Mouse (Mus musculus) neural tube, embryonic 15.5 days (tissue): ENCODE results near the gene Gm10447. TPM values are rescaled to one million over a fixed set of nuclear protein-coding genes. Genes with fewer than 3 reads are reported as not detected.

Experiments
- ATAC-seq: fragments of 200-750 bp; cut with Nextera tagmentation; 2 replicates; pipeline ENCODE4 v1.8.0; 2017; ENCODE audit warnings: mild to moderate bottlenecking, moderate TSS enrichment, moderate library complexity; ENCODE audit not compliant: low FRiP score
- H3K27ac ChIP-seq: fragments of 300-500 bp; sonication (generic); replicated peaks from 2 replicates; pipeline ENCODE4 v1.5.1; 2015; ENCODE audit warnings: mild to moderate bottlenecking, inconsistent platforms
- H3K27me3 ChIP-seq: fragments of 300-500 bp; sonication (generic); replicated peaks from 2 replicates; pipeline ENCODE4 v1.6.1; 2015; ENCODE audit warnings: inconsistent platforms
- H3K36me3 ChIP-seq: fragments of 300-500 bp; sonication (generic); 2 replicates; pipeline ENCODE4 v1.6.1; 2015; ENCODE audit warnings: inconsistent platforms
- H3K4me1 ChIP-seq: fragments of 300-500 bp; sonication (generic); 2 replicates; pipeline ENCODE4 v1.6.1; 2015; ENCODE audit warnings: inconsistent platforms
- H3K4me2 ChIP-seq: fragments of 300-500 bp; sonication (generic); 2 replicates; pipeline ENCODE4 v1.6.1; 2015; ENCODE audit warnings: inconsistent platforms, mild to moderate bottlenecking, moderate library complexity
- H3K4me3 ChIP-seq: fragments of 300-500 bp; sonication (generic); replicated peaks from 2 replicates; pipeline ENCODE4 v1.5.1; 2015; ENCODE audit warnings: mild to moderate bottlenecking, inconsistent platforms
- H3K9ac ChIP-seq: fragments of 300-500 bp; sonication (generic); replicated peaks from 2 replicates; pipeline ENCODE4 v1.6.1; 2015; ENCODE audit warnings: mild to moderate bottlenecking, inconsistent platforms
- H3K9me3 ChIP-seq: fragments of 300-500 bp; sonication (generic); replicated peaks from 2 replicates; pipeline ENCODE4 v1.6.1; 2016; ENCODE audit warnings: inconsistent platforms
- WGBS: fragments of 180-500 bp; shearing (Covaris S2); methylation state at CpG from one replicate; pipeline ENCODE4 v1.1.7; 2015; ENCODE audit warnings: mixed read lengths; 5-methylcytosine and 5-hydroxymethylcytosine counted together
- polyA plus RNA-seq: library from polyadenylated mRNA; unstranded; fragments of >200 nt; fragmentation: Nextera tagmentation; extraction: Ambion mirVana; gene quantifications from 2 replicates; pipeline ENCODE4 v1.2.1, GENCODE M21; 2015

Gm10447 gene
- polyA plus RNA-seq: 0.13 TPM in 1 of 2 replicates, not detected in the other

DNA sequence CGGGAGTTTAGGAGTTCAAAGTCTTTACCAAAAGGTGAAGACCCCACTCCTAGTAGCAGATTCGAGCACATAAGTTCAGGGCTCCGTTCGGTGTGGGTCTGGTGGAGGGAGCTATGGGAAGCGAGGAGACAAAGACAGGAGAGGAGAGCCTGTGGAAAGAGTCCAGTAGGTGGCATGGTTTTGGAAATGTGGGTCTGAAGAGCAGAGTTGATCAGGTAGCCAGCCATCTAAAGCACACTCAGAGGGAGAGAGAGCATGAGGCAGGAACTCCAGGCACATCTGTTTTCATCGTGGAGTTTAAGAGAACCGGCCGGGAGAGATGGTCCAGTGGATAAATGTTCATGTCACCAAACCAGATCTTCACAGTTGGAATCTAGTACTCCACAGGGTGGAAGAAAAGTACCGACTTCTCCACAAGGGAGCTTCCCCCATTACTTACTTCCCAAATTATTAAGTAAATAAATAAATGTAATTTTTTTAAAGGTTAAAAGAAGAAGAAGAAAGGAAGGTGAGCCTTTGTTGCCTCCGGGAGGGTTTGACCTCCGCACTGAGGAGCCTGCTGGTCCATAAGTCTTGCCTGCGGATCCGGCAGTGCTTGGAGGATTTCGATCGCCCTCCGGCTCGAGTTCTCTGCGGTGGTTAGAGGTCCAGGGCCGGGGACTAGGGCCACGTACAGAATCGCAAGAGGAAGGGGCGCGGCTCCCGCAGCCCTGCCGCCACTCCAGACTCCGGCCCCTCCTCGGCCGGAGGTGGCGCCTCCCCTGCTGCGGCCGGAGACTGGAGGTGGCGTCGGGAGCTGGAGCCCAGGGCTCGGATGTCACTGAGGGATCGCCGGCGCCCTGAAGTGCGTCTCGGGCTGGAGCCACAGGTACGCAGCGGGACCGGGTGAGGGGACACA, at the start of gene Gm10447, which contains the start of gene Shroom1:
TSS of gene Gm10447 (minus strand) at position 637 of the 898 bp plus-strand sequence.
TSS of gene Shroom1 (plus strand) at position 732 of the 898 bp plus-strand sequence.
- Histone ChIP-seq H3K27ac (0 out of 2 replicates have a peak within 1 kb of the TSS, but pooled peaks have one; percentile 37), H3K4me3 (peak within 1 kb of the TSS; percentile 43), H3K4me1 (peaks cover 12% of the 10 kb centered on the region), H3K9me3 (no peaks in the 10 kb centered on the region), H3K36me3 (no peaks in the 10 kb centered on the region), H3K4me2 (peak within 1 kb of the TSS; percentile 78), H3K9ac (peak within 1 kb of the TSS; percentile 49), H3K27me3 (peaks cover 66% of the 10 kb centered on the region)
- ATAC-seq: peak; percentile 63
- WGBS: 3% methylated on average over 42 of the region's 42 CpGs

GRCm38 (mm10) chr11:53505026-53505663, 48.2 kb upstream of the Gm10447 start:
- no peak overlapping the region for H3K4me2 ChIP-seq
- H3K4me3 ChIP-seq: no peak overlapping the region
- no peaks in the 10 kb centered on the region for H3K9me3 ChIP-seq
- no peak overlapping the region for H3K9ac ChIP-seq
- 39% methylated on average over 5 of the region's 5 CpGs for WGBS
- H3K27ac ChIP-seq: 0 out of 2 replicates have a peak overlapping the region, but pooled peaks have one; percentile 41
- ATAC-seq: no peak
- no peaks in the 10 kb centered on the region for H3K4me1 ChIP-seq
- H3K27me3 ChIP-seq: no peaks in the 10 kb centered on the region
- H3K36me3 ChIP-seq: no peaks in the 10 kb centered on the region

- Histone ChIP-seq H3K36me3 (no peaks in the 10 kb centered on the region), H3K4me2 (no peak overlapping the region), H3K27ac (no peak overlapping the region), H3K9ac (no peak overlapping the region), H3K4me3 (no peak overlapping the region), H3K9me3 (no peaks in the 10 kb centered on the region), H3K27me3 (no peaks in the 10 kb centered on the region), H3K4me1 (no peaks in the 10 kb centered on the region)
- 93% methylated on average over 8 of the region's 8 CpGs for WGBS
- ATAC-seq: no peak
These were observed 47.5 kb upstream of the Gm10447 start for GRCm38 (mm10) chr11:53504376-53504775.

GRCm38 (mm10) chr11:53503738-53504137, 46.8 kb upstream of the Gm10447 start:
- no peak overlapping the region for H3K4me2 ChIP-seq
- no peaks in the 10 kb centered on the region for H3K36me3 ChIP-seq
- H3K9ac ChIP-seq: no peak overlapping the region
- no peaks in the 10 kb centered on the region for H3K4me1 ChIP-seq
- no peak overlapping the region for H3K4me3 ChIP-seq
- no peaks in the 10 kb centered on the region for H3K9me3 ChIP-seq
- no peak overlapping the region for H3K27ac ChIP-seq
- ATAC-seq: no peak
- WGBS: 88% methylated on average over 5 of the region's 5 CpGs
- no peaks in the 10 kb centered on the region for H3K27me3 ChIP-seq

DNA sequence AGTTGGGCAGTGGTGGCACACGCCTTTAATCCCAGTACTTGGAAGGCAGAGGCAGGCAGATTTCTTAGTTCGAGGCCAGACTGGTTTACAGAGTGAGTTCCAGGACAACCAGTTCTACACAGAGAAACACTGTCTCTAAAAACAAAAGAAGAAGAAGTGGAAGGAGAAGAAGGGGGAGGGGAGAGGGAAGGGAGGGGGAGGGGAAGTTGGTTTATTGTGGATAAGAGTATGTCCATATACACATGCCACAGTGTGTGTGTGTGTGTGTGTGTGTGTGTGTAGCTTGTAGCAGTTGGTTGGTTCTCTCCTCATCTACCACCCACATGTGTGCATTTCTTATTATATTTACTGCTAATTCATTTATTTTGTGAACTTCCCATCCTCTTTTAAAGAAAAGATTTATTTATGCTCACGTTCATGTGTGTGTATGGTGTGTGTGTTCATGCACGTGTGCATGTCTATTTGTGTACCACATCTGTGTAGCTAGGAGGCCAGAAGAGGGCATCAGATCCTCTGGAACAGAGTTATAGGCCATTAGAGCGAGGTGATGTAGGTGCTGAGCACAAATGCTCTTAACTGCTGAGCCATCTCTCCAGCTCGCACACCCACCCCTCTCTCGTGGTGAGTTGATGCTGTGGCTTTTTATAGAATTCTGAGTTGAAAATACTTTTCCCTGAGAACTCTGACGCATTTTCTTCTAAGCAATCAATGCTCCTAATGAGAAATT, 45.3 kb upstream of the Gm10447 start:
- Histone ChIP-seq H3K9ac (no peak overlapping the region), H3K27ac (no peak overlapping the region), H3K4me3 (no peak overlapping the region), H3K4me2 (no peak overlapping the region), H3K9me3 (no peaks in the 10 kb centered on the region), H3K36me3 (no peaks in the 10 kb centered on the region), H3K27me3 (no peaks in the 10 kb centered on the region), H3K4me1 (no peaks in the 10 kb centered on the region)
- 85% methylated on average over 8 of the region's 8 CpGs for WGBS
- ATAC-seq: no peak

DNA sequence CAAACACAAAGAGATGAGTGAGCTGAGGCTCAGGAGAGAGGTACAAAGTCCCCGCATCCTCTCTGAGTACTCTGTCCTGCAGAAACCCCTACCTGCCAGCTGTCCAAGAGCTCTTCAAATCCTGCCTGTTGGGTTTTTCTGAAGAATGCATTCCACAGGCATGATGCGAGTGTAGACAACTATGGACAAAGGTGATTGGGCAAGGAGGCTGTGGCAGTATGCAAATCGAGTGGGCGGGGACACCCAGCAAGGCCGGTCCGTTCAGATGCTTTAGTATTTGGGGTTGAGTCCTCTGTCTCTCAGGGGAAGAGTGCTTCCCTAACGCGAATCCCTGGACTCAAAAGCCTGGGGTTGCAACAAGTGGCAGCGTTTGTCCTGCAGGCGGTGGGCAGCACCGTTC, 43.7 kb upstream of the Gm10447 start:
- H3K27me3 ChIP-seq: no peaks in the 10 kb centered on the region
- 0 out of 2 replicates have a peak, but pooled peaks cover 5% of the 10 kb centered on the region for H3K4me1 ChIP-seq
- H3K4me2 ChIP-seq: no peak overlapping the region
- 14% methylated on average over 11 of the region's 11 CpGs for WGBS
- H3K27ac ChIP-seq: no peak overlapping the region
- no peak overlapping the region for H3K4me3 ChIP-seq
- H3K9me3 ChIP-seq: no peaks in the 10 kb centered on the region
- H3K9ac ChIP-seq: no peak overlapping the region
- ATAC-seq: no peak
- no peaks in the 10 kb centered on the region for H3K36me3 ChIP-seq

DNA sequence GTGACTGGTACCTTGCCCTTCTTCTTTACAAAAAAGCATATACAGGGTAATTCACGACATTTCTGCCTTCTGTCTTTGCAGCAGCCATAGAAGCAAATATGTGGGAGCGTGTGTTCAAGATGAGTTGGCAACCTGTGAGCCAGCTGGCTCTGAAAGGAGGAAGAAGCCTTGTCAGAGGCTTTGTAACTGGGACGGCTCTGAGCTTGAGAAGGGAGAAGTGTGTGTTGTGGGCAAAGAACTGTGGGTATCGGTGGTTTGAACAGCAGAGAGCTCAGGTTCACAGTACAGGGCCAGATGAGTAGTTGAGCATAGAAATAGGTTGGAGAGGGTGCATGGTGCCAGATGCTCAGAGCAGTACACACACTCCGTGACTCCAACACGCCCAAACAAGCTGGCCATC, 40.0 kb upstream of the Gm10447 start:
- WGBS: 82% methylated on average over 6 of the region's 6 CpGs
- ATAC-seq: no peak

DNA sequence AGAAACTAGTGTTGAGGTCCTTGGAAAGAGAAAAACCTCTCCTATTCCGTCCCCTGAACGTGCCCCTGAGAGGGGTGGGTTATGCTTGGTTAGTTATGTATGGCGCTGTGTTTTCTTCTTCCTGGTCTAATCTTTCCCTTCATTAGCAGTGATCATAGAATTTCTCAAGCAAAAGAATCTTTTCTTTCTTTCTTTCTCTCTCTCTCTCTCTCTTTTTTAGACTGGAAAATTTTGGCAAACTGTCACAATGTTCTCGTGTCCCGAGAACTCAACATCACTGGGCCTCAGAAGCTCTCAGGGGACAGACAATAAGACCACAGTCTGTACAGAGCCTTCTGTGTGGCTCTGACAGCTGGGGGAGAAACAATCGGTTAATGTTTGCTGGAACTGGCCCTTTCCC, 38.5 kb upstream of the Gm10447 start:
- Histone ChIP-seq H3K9ac (no peak overlapping the region), H3K4me2 (no peak overlapping the region), H3K36me3 (no peaks in the 10 kb centered on the region), H3K27ac (0 out of 2 replicates have a peak overlapping the region, but pooled peaks have one; percentile 30), H3K27me3 (no peaks in the 10 kb centered on the region), H3K4me3 (no peak overlapping the region), H3K9me3 (no peaks in the 10 kb centered on the region), H3K4me1 (peaks cover 8% of the 10 kb centered on the region)
- WGBS: 19% methylated on average over 6 of the region's 6 CpGs
- no peak for ATAC-seq

More for the DNA sequence above, 40.0 kb upstream of the Gm10447 start:
- Histone ChIP-seq H3K27ac (no peak overlapping the region), H3K27me3 (no peaks in the 10 kb centered on the region), H3K9me3 (no peaks in the 10 kb centered on the region), H3K4me3 (no peak overlapping the region), H3K9ac (no peak overlapping the region), H3K4me2 (no peak overlapping the region), H3K4me1 (peaks cover 5% of the 10 kb centered on the region), H3K36me3 (no peaks in the 10 kb centered on the region)

DNA sequence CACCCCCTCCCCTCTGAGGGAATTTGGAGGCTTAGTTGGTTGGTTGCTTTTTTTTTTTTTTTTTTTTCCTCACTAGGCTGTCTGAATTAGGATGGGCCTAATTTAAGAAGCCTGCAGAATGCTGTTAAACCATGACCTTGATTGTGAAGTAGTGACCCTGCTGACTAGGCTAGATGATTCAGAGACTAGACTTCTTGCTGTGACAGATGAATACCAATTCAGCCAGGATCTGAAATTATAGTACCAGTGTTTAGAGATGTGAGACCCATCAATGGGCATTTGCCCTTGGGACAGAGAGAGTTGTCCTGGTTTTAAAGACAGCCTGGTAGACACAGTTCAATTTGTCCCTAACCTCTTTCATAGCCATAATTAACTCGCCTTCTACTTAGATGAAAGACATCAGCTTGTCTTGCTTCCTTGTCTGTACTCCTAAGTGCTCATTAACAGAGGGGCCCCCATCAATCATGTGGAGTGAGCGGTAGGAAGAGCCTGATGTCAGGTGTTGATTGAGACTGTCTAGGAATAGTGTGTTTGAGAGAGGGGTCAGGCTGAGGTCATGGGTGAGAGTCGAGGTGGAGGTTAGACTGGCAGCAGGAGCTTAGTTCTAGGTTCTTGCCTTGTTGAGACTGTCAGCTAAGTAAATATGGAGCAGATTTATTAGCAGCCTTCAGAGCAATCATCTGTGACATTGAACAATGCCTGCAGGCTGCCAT, 36.5 kb upstream of the Gm10447 start:
- ATAC-seq: no peak
- no peaks in the 10 kb centered on the region for H3K27me3 ChIP-seq
- WGBS: 14% methylated on average over 3 of the region's 3 CpGs
- H3K27ac ChIP-seq: no peak overlapping the region
- no peak overlapping the region for H3K4me3 ChIP-seq
- H3K4me1 ChIP-seq: peaks cover 8% of the 10 kb centered on the region
- no peak overlapping the region for H3K9ac ChIP-seq
- no peak overlapping the region for H3K4me2 ChIP-seq
- H3K36me3 ChIP-seq: no peaks in the 10 kb centered on the region
- no peaks in the 10 kb centered on the region for H3K9me3 ChIP-seq

- peaks cover 11% of the 10 kb centered on the region; the same call in 1 of the 2 replicates for H3K27me3 ChIP-seq
- no peak overlapping the region for H3K4me2 ChIP-seq
- no peak overlapping the region for H3K4me3 ChIP-seq
- 11% methylated on average over 8 of the region's 8 CpGs for WGBS
- H3K36me3 ChIP-seq: no peaks in the 10 kb centered on the region
- peaks cover 14% of the 10 kb centered on the region for H3K4me1 ChIP-seq
- no peaks in the 10 kb centered on the region for H3K9me3 ChIP-seq
- 0 out of 2 replicates have a peak overlapping the region, but pooled peaks have one; percentile 34 for H3K27ac ChIP-seq
- no peak for ATAC-seq
- H3K9ac ChIP-seq: no peak overlapping the region
These were observed 35.1 kb upstream of the Gm10447 start for GRCm38 (mm10) chr11:53491954-53492401.

DNA sequence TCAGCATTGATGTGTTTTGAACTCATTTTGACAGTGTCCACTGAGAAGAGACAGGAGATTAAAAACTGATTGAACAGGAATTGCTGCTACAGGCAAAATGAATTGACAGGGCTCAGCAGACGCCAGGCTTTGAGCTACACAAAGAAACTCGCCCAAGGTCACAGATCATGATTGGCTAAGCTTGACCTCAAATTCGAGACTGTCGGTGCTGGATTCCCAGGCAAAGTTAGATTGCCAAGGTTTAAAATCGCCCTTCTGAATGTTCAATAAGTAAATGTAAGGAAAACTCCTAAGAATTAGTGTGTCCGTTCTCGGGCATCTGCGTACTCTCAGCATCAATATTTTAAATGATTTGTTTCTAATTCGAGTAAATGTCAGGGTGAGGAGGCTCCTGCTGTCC, 32.5 kb upstream of the Gm10447 start:
- H3K27me3 ChIP-seq: peaks cover 16% of the 10 kb centered on the region; the same call in 1 of the 2 replicates
- 79% methylated on average over 9 of the region's 9 CpGs for WGBS
- no peak for ATAC-seq

More for the DNA sequence above, 32.5 kb upstream of the Gm10447 start:
- Histone ChIP-seq H3K27ac (no peak overlapping the region), H3K4me3 (no peak overlapping the region), H3K4me2 (no peak overlapping the region), H3K9ac (no peak overlapping the region), H3K9me3 (no peaks in the 10 kb centered on the region), H3K36me3 (no peaks in the 10 kb centered on the region), H3K4me1 (peaks cover 13% of the 10 kb centered on the region)
